Mouse (Mus musculus): Measurements from ENCODE around the gene Ncdn.

DNA sequence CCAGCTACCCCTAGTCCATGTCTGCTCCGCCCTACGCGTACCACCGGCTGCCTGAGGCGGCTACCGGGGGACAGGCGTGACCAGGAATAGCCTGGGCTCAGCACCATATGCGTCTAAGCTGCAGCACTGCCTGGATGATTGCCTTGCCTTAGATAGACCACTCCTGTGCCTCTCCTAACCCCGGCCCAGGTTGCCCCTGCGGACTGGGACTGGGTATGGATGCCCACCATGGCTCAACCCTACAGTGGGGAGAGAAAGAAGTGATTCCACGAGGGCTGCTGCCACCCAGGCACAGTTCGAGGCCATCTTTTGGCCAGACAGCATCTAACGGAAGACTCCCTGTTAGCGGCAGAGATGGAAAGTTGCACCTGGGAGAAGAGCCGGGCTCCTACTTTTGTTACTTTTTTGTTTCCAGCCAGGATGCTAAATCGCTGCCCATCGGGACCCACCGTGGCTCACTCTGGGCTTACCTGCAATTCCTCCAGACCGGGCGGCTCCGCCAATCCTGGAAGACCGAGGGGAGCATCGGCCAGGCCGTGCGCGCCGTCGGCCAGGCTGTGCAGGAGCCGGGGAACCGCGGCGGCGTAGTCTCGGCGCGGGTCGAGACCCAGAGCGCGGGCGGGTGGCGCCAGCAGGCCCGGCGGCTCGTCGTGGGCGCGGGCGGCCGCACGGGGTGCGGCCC, 18.4 kb downstream of the Ncdn start:
- TF ChIP-seq FLI1 (IDR thresholded peaks at IDR 0.05; ENCODE audit: low read length) (no peak), GATA1 (IDR thresholded peaks at IDR 0.05; ENCODE audit: borderline replicate concordance, low read length) (no peak)
